Mouse (Mus musculus): Measurements from ENCODE around the gene Lingo2.

GRCm38 (mm10) chr4:35746693-35747092 lies 1204.9 kb downstream of the Lingo2 start:
- TF ChIP-seq GATA1 (IDR thresholded peaks at IDR 0.05; ENCODE audit: low read length), result no peak
- TF ChIP-seq TAL1 (IDR thresholded peaks at IDR 0.05; ENCODE audit: low read length), result no peak
